Mouse (Mus musculus): ENCODE data around the gene Pkp4.

DNA sequence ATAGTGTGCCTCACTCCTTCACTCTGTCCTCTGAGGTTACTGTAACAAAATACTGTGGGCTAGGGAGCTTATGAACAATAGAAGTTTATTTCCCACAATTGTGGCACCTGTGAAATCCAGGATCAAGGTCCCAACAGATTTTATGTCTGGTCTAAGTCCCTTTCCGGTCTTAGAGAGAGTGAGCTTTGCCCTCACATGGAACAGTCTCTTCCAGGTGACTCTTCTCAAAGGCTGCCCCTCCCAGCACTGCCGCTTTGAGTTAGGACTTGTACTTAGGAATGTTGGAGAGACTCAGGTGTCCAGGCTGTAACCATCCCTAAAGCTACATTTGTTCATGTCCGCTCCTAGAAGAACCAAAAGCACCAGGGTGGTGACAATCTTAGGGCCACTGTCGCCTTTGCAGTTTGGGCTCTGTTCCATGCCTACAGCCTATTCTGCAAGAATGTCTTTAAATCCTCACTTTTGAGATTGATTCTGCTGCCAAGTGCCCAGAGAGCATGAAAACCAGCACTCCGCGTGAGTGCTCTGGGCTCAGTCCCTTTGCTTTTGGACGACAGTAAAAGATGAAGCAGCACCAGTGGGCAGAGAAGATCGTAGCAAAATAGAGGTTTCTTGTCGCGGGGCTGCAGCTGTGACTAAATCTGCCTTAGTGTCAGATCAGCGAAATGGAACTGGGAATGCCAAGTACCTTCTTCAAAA, 184.6 kb downstream of the Pkp4 start:
- TF ChIP-seq JUND (IDR thresholded peaks at IDR 0.05; ENCODE audit: low read depth, low read length), result no peak
- no peak for TF ChIP-seq POLR2AphosphoS2 (IDR thresholded peaks at IDR 0.05; ENCODE audit: low read length)
- TF ChIP-seq RCOR1 (IDR thresholded peaks at IDR 0.05; ENCODE audit: low read depth, low read length), result no peak
- no peak for TF ChIP-seq MXI1 (IDR thresholded peaks at IDR 0.05; ENCODE audit: low read depth, low read length)
- TF ChIP-seq TAL1 (IDR thresholded peaks at IDR 0.05; ENCODE audit: low read length), result no peak
- no peak for TF ChIP-seq TBP (IDR thresholded peaks at IDR 0.05; ENCODE audit: low read depth, low read length)
- no peak for TF ChIP-seq ZNF384 (IDR thresholded peaks at IDR 0.05; ENCODE audit: low read depth, low read length)
- no peak for TF ChIP-seq E2F4 (IDR thresholded peaks at IDR 0.05; ENCODE audit: borderline replicate concordance, low read depth, low read length)
- no peak for TF ChIP-seq CTCF (IDR thresholded peaks at IDR 0.05 in 2 of 3, conservative IDR thresholded peaks at IDR 0.05 in 1 of 3; ENCODE audit: control insufficient read depth in 1 of 3, insufficient read depth in 1 of 3, low read depth in 2 of 3, low read length in 3 of 3, poor library complexity in 1 of 3, severe bottlenecking in 1 of 3)
- TF ChIP-seq CHD2 (IDR thresholded peaks at IDR 0.05; ENCODE audit: low read length), result no peak
- TF ChIP-seq POLR2A (IDR thresholded peaks at IDR 0.05; ENCODE audit: control insufficient read depth in 1 of 2, insufficient read depth in 1 of 2, low read depth in 1 of 2, low read length in 2 of 2, poor library complexity in 1 of 2), result no peak
- no peak for TF ChIP-seq ZMIZ1 (IDR thresholded peaks at IDR 0.05; ENCODE audit: low read depth, low read length)
